Mouse (Mus musculus): Measurements from ENCODE around the gene Agxt. TPM values are rescaled to one million over a fixed set of nuclear protein-coding genes. Genes with fewer than 3 reads are reported as not detected.

Gene Agxt
- polyA plus RNA-seq, 1 experiment = not detected

- WGBS = 69% methylated on average over 7 of the region's 7 CpGs
- Histone ChIP-seq H3K27ac (ENCODE audit: insufficient read depth, low read length) (no peak overlapping the region), H3K4me1 (ENCODE audit: control insufficient read depth, insufficient read depth, low read length) (peaks cover 8% of the 10 kb centered on the region), H3K27me3 (ENCODE audit: control insufficient read depth, insufficient read depth, low read length) (no peaks in the 10 kb centered on the region), H3K4me3 (replicated peaks; ENCODE audit: insufficient read depth, low read depth, low read length) (no peak overlapping the region)
- TF ChIP-seq CTCF (IDR thresholded peaks at IDR 0.05; ENCODE audit: borderline replicate concordance, insufficient read depth, low read depth, low read length) (no peak), POLR2A (IDR thresholded peaks at IDR 0.05; ENCODE audit: borderline replicate concordance, insufficient read depth, low read length) (no peak)
- no peak for DNase-seq
Measured at GRCm38 (mm10) chr1:93162588-93162987, 27.5 kb downstream of the Agxt start.

DNA sequence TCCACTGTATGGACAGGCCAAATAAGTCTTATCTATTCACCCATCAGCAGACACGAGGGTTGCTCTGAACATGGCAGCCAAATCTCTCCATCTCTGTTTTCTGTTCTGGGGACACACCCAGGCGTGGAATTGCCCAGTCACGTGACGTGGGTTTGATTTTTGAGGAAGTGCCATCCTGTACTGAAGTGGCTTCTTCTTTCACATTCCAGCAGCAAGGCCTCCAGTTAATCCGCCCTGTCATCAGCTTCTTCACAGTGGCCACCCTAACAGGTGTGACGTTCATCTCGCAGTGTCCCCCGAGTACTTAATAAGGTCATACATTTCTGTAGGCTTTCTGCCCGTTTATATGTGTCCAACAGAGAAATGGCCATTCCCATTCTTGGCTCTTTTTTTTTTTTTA is 30.4 kb downstream of the Agxt start:
- 80% methylated on average over 9 of the region's 9 CpGs for WGBS
- Histone ChIP-seq H3K27me3 (ENCODE audit: control insufficient read depth, insufficient read depth, low read length) (no peaks in the 10 kb centered on the region), H3K4me3 (replicated peaks; ENCODE audit: insufficient read depth, low read depth, low read length) (no peak overlapping the region), H3K27ac (ENCODE audit: insufficient read depth, low read length) (no peak overlapping the region), H3K4me1 (ENCODE audit: control insufficient read depth, insufficient read depth, low read length) (no peaks in the 10 kb centered on the region)
- no peak for DNase-seq
- TF ChIP-seq CTCF (IDR thresholded peaks at IDR 0.05; ENCODE audit: borderline replicate concordance, insufficient read depth, low read depth, low read length) (no peak), POLR2A (IDR thresholded peaks at IDR 0.05; ENCODE audit: borderline replicate concordance, insufficient read depth, low read length) (no peak)

DNA sequence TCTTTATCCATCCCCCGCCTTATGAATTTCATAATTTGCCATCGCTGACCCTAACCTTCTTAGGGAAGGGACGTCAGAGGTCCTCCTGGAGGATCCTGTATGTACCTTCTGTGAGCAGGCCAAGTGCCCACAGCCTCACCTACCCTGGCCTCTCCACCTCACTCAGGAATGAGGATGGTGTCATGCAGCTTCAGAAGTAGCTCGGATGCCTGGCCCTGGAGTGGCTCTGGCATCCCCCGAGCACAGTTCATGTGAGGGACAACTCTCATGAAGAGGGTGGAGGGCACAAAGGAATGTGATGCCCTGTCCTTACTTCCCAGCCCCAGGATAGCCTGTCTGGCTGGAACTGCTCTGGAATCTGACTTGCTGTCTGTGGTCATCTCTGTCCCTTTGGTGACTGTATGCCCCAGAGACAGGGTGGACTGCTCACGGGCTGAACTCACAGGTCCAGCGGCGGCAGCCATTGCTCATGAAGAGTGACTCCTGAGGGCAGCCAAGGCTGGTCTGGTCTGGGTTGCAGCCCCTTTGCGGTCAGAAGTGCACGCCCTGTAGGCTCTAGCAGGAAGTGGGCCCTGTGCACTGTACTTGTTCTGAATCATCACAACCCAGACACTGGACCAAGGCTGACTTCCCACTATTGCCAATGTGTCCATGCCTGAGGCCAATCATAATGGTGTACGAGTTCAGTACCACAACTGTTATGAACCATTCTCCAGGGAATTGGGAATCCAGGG is 31.5 kb downstream of the Agxt start:
- no peak overlapping the region for H3K4me3 ChIP-seq (replicated peaks; ENCODE audit: insufficient read depth, low read depth, low read length)
- 87% methylated on average over 11 of the region's 11 CpGs for WGBS
- no peak for TF ChIP-seq CTCF (IDR thresholded peaks at IDR 0.05; ENCODE audit: borderline replicate concordance, insufficient read depth, low read depth, low read length)
- TF ChIP-seq POLR2A (IDR thresholded peaks at IDR 0.05; ENCODE audit: borderline replicate concordance, insufficient read depth, low read length) = no peak

DNA sequence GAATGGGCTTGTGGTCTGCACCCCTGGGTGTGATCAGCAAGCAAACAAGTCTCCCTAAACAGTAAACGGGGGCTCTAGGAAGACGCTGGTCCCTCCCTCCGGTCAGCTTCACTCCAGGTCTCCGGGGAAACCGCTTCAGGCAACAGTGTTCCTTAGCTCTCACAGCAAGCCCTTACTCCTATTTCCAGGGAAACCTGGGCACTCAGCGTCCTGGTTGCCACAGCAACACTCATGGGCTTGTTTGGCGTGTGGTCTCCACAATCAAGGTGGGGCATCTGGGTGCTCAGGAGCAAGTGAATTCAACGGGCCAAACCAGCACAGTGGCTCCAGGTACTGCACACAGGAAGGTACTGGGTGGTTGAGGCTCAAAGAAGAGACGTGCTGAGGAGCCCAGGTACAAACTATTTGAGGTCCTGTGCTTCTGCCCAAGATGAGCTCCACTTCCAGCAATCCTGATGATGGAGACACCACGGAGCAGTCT is 33.3 kb downstream of the Agxt start, which contains the start of gene Crocc2:
Gene Crocc2 (plus strand): TSS at position 431 of the 481 bp plus-strand sequence.
- TF ChIP-seq POLR2A (IDR thresholded peaks at IDR 0.05; ENCODE audit: borderline replicate concordance, insufficient read depth, low read length) (no peak), CTCF (IDR thresholded peaks at IDR 0.05; ENCODE audit: borderline replicate concordance, insufficient read depth, low read depth, low read length) (no peak)
- H3K27me3 ChIP-seq (ENCODE audit: control insufficient read depth, insufficient read depth, low read length) = no peaks in the 10 kb centered on the region
- no peak within 1 kb of the TSS for H3K27ac ChIP-seq (ENCODE audit: insufficient read depth, low read length)
- no peak within 1 kb of the TSS for H3K4me3 ChIP-seq (replicated peaks; ENCODE audit: insufficient read depth, low read depth, low read length)
- WGBS = 23% methylated on average over 10 of the region's 10 CpGs
- H3K4me1 ChIP-seq (ENCODE audit: control insufficient read depth, insufficient read depth, low read length) = no peaks in the 10 kb centered on the region
- DNase-seq = no peak

More for the DNA sequence above, 31.5 kb downstream of the Agxt start:
- Histone ChIP-seq H3K27ac (ENCODE audit: insufficient read depth, low read length) (no peak overlapping the region), H3K4me1 (ENCODE audit: control insufficient read depth, insufficient read depth, low read length) (no peaks in the 10 kb centered on the region), H3K27me3 (ENCODE audit: control insufficient read depth, insufficient read depth, low read length) (no peaks in the 10 kb centered on the region)
- no peak for DNase-seq

GRCm38 (mm10) chr1:93173665-93174064 is 38.6 kb downstream of the Agxt start:
- no peak for TF ChIP-seq POLR2A (IDR thresholded peaks at IDR 0.05; ENCODE audit: borderline replicate concordance, insufficient read depth, low read length)
- no peak for TF ChIP-seq CTCF (IDR thresholded peaks at IDR 0.05; ENCODE audit: borderline replicate concordance, insufficient read depth, low read depth, low read length)
- H3K27me3 ChIP-seq (ENCODE audit: control insufficient read depth, insufficient read depth, low read length) = no peaks in the 10 kb centered on the region
- H3K4me3 ChIP-seq (replicated peaks; ENCODE audit: insufficient read depth, low read depth, low read length) = no peak overlapping the region
- H3K27ac ChIP-seq (ENCODE audit: insufficient read depth, low read length) = no peak overlapping the region
- 67% methylated on average over 4 of the region's 4 CpGs for WGBS
- H3K4me1 ChIP-seq (ENCODE audit: control insufficient read depth, insufficient read depth, low read length) = no peaks in the 10 kb centered on the region; the same call in 1 of the 2 replicates
- DNase-seq = no peak

DNA sequence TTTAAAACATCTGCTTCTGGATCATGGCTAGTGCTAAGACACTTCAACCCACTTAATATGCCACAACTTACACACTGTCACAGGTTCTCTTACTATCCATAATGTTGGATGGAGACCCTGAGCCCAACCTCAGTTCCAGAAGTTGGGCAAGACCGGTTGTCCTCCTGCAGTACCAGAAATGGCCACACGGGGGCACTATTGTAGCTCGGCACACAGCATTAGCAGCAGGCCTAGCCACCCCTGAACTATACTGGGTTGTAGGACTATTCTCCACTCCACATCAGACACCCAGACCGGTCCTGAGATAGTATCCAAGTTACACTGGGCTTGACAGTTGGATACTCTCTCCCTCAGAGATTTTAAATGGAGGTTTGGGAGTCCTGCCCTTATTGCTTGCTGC is 39.4 kb downstream of the Agxt start:
- H3K4me1 ChIP-seq (ENCODE audit: control insufficient read depth, insufficient read depth, low read length) = no peaks in the 10 kb centered on the region; the same call in 1 of the 2 replicates
- no peaks in the 10 kb centered on the region for H3K27me3 ChIP-seq (ENCODE audit: control insufficient read depth, insufficient read depth, low read length)
- no peak overlapping the region for H3K27ac ChIP-seq (ENCODE audit: insufficient read depth, low read length)
- peak; percentile 62 to 81 for DNase-seq
- WGBS = 2% methylated on average over 4 of the region's 4 CpGs
- peak; percentile 96 for TF ChIP-seq CTCF (IDR thresholded peaks at IDR 0.05; ENCODE audit: borderline replicate concordance, insufficient read depth, low read depth, low read length)
- TF ChIP-seq POLR2A (IDR thresholded peaks at IDR 0.05; ENCODE audit: borderline replicate concordance, insufficient read depth, low read length) = no peak
- no peak overlapping the region for H3K4me3 ChIP-seq (replicated peaks; ENCODE audit: insufficient read depth, low read depth, low read length)

DNA sequence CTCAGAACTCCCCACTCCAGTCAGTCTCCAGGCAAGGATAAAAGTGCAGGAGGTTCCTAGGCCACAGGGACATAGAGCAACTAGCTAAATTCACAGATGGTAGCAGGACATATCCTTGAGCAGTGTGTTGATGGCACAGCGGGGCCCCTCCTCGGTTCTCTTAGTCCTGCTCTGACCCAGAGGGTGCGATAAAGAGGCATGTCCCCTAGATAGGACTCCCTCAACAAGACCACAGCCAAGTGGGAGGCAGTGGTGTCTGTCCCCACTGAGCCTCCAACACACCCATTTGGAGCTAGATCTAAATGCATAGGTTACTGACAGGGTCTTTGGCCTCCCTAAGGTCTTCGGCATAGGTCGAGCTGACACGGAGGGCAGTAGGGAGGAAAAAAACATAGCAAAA is 40.8 kb downstream of the Agxt start:
- DNase-seq = no peak
- no peak overlapping the region for H3K4me3 ChIP-seq (replicated peaks; ENCODE audit: insufficient read depth, low read depth, low read length)
- no peak for TF ChIP-seq POLR2A (IDR thresholded peaks at IDR 0.05; ENCODE audit: borderline replicate concordance, insufficient read depth, low read length)
- TF ChIP-seq CTCF (IDR thresholded peaks at IDR 0.05; ENCODE audit: borderline replicate concordance, insufficient read depth, low read depth, low read length) = no peak
- H3K4me1 ChIP-seq (ENCODE audit: control insufficient read depth, insufficient read depth, low read length) = no peaks in the 10 kb centered on the region; the same call in 1 of the 2 replicates
- no peak overlapping the region for H3K27ac ChIP-seq (ENCODE audit: insufficient read depth, low read length)
- 46% methylated on average over 6 of the region's 6 CpGs for WGBS
- H3K27me3 ChIP-seq (ENCODE audit: control insufficient read depth, insufficient read depth, low read length) = no peaks in the 10 kb centered on the region
